28 mouse cellular contexts compared by ENCODE assay signal in genomic region chr2:34181600-34181999, GRCm38 (mm10).
DNase-seq lines count a peak whose midpoint lies in the region; ATAC-seq and TF ChIP-seq lines count a peak whose summit lies in the region.
"Had no signal": no experiment of that assay in that cellular context is flagged by ENCODE, and none has a peak within 500 bp of the region (broad histone marks: within the 10 kb centered on the region; RNA-seq: fewer than 3 reads in every experiment).

No protein-coding gene starts in this region.

- H3K4me1 ChIP-seq in hindbrain, embryonic 15.5 days (replicated peaks): peaks cover 18% of the 10 kb centered on the region
- H3K4me1 ChIP-seq in hindbrain, embryonic 10.5 days (replicated peaks): peaks cover 17% of the 10 kb centered on the region
- H3K4me1 ChIP-seq in midbrain, embryonic 14.5 days (ENCODE audit: control insufficient read depth, insufficient read depth, low read length): peaks cover 30% of the 10 kb centered on the region
- H3K4me1 ChIP-seq in midbrain, postnatal 0 days (ENCODE audit: insufficient read depth, low read length): 0 out of 2 replicates have a peak, but pooled peaks cover 3% of the 10 kb centered on the region
- H3K4me1 ChIP-seq in midbrain, embryonic 16.5 days (ENCODE audit: control insufficient read depth, insufficient read depth, low read length): peaks cover 21% of the 10 kb centered on the region
- H3K4me1 ChIP-seq in neural tube, embryonic 15.5 days: peaks cover 23% of the 10 kb centered on the region; the same call in 1 of the 2 replicates
- H3K4me1 ChIP-seq: embryonic facial prominence, embryonic 13.5 days; heart, embryonic 12.5 days; heart, embryonic 15.5 days had no signal

- TF ChIP-seq CTCF in midbrain, postnatal 0 days (IDR thresholded peaks at IDR 0.05): no peak

- no peak overlapping the region for H3K9ac ChIP-seq in hindbrain, embryonic 15.5 days
- no peak overlapping the region for H3K9ac ChIP-seq in midbrain, embryonic 14.5 days (replicated peaks; ENCODE audit: low read length)
- H3K9ac ChIP-seq in midbrain, postnatal 0 days (replicated peaks; ENCODE audit: low read length, poor library complexity, severe bottlenecking): no peak overlapping the region
- no peak overlapping the region for H3K9ac ChIP-seq in midbrain, embryonic 16.5 days (ENCODE audit: low read depth, low read length)
- H3K9ac ChIP-seq in neural tube, embryonic 15.5 days (replicated peaks): no peak overlapping the region
- H3K9ac ChIP-seq: embryonic facial prominence, embryonic 13.5 days; forebrain, embryonic 12.5 days; forebrain, embryonic 15.5 days; heart, embryonic 12.5 days; heart, embryonic 15.5 days had no signal

- 0 out of 2 replicates have a peak, but pooled peaks have one; percentile 9 for ATAC-seq in hindbrain, embryonic 15.5 days (ENCODE audit: low FRiP score, low read depth)
- ATAC-seq in midbrain, embryonic 14.5 days (ENCODE audit: low FRiP score, low TSS enrichment): no peak
- ATAC-seq in midbrain, postnatal 0 days (ENCODE audit: low FRiP score): no peak
- ATAC-seq in midbrain, embryonic 16.5 days: peak; percentile 36; the same call in 1 of the 2 replicates
- peak; percentile 71 for ATAC-seq in neural tube, embryonic 15.5 days (ENCODE audit: low FRiP score)
- ATAC-seq: CD4-positive, CD25-positive, alpha-beta regulatory T cell, adult 4 months; forebrain, embryonic 15.5 days; hindbrain, postnatal 0 days; inflammation-experienced regulatory T-cells, adult 6 months had no signal

- H3K4me3 ChIP-seq in hindbrain, embryonic 15.5 days: no peak overlapping the region
- H3K4me3 ChIP-seq in hindbrain, embryonic 10.5 days: no peak overlapping the region
- H3K4me3 ChIP-seq in midbrain, embryonic 14.5 days (replicated peaks; ENCODE audit: low read depth, low read length): no peak overlapping the region
- no peak overlapping the region for H3K4me3 ChIP-seq in midbrain, postnatal 0 days (ENCODE audit: low read depth, low read length)
- no peak overlapping the region for H3K4me3 ChIP-seq in midbrain, embryonic 16.5 days (ENCODE audit: low read depth, low read length)
- no peak overlapping the region for H3K4me3 ChIP-seq in neural tube, embryonic 15.5 days (replicated peaks)
- H3K4me3 ChIP-seq: embryonic facial prominence, embryonic 10.5 days; embryonic facial prominence, embryonic 13.5 days; erythroblast, embryonic 14.5 days; forebrain, embryonic 12.5 days; forebrain, embryonic 15.5 days; heart, embryonic 12.5 days; heart, embryonic 15.5 days had no signal

- no peak overlapping the region for H3K27ac ChIP-seq in hindbrain, embryonic 15.5 days (replicated peaks)
- H3K27ac ChIP-seq in hindbrain, embryonic 10.5 days: no peak overlapping the region
- H3K27ac ChIP-seq in midbrain, embryonic 14.5 days (replicated peaks; ENCODE audit: low read depth, low read length): peak overlapping the region; percentile 72; the same call in 1 of the 2 replicates
- no peak overlapping the region for H3K27ac ChIP-seq in midbrain, postnatal 0 days (ENCODE audit: low read depth, low read length)
- H3K27ac ChIP-seq in midbrain, embryonic 16.5 days (ENCODE audit: low read length): no peak overlapping the region
- H3K27ac ChIP-seq in neural tube, embryonic 15.5 days (replicated peaks): no peak overlapping the region
- H3K27ac ChIP-seq: embryonic facial prominence, embryonic 10.5 days; embryonic facial prominence, embryonic 13.5 days; forebrain, embryonic 12.5 days; forebrain, embryonic 15.5 days; heart, embryonic 15.5 days; hindbrain, postnatal 0 days had no signal

- no peaks in the 10 kb centered on the region for H3K36me3 ChIP-seq in hindbrain, embryonic 15.5 days
- H3K36me3 ChIP-seq in hindbrain, embryonic 10.5 days: peaks cover 50% of the 10 kb centered on the region
- H3K36me3 ChIP-seq in midbrain, embryonic 14.5 days (ENCODE audit: control insufficient read depth, insufficient read depth, low read length): peaks cover 17% of the 10 kb centered on the region
- H3K36me3 ChIP-seq in midbrain, postnatal 0 days (ENCODE audit: insufficient read depth, low read length): no peaks in the 10 kb centered on the region; the same call in 1 of the 2 replicates
- H3K36me3 ChIP-seq in midbrain, embryonic 16.5 days (ENCODE audit: control insufficient read depth, insufficient read depth, low read length): no peaks in the 10 kb centered on the region
- H3K36me3 ChIP-seq in neural tube, embryonic 15.5 days: no peaks in the 10 kb centered on the region
- H3K36me3 ChIP-seq: forebrain, embryonic 15.5 days; heart, embryonic 15.5 days had no signal

- no peaks in the 10 kb centered on the region for H3K9me3 ChIP-seq in hindbrain, embryonic 15.5 days
- no peaks in the 10 kb centered on the region for H3K9me3 ChIP-seq in hindbrain, embryonic 10.5 days
- no peaks in the 10 kb centered on the region for H3K9me3 ChIP-seq in midbrain, embryonic 14.5 days (ENCODE audit: control insufficient read depth, low read length)
- H3K9me3 ChIP-seq in midbrain, postnatal 0 days (ENCODE audit: low read length): no peaks in the 10 kb centered on the region
- H3K9me3 ChIP-seq in midbrain, embryonic 16.5 days (replicated peaks; ENCODE audit: control insufficient read depth, low read length, poor library complexity, severe bottlenecking): no peaks in the 10 kb centered on the region
- H3K9me3 ChIP-seq in neural tube, embryonic 15.5 days (replicated peaks): no peaks in the 10 kb centered on the region
- H3K9me3 ChIP-seq: embryonic facial prominence, embryonic 10.5 days; embryonic facial prominence, embryonic 13.5 days; forebrain, embryonic 12.5 days; forebrain, embryonic 15.5 days; heart, embryonic 12.5 days; heart, embryonic 15.5 days had no signal

- DNase-seq in hindbrain, embryonic 10.5 days (ENCODE audit: low spot score): no peak
- no peak for DNase-seq in midbrain, embryonic 14.5 days
- no peak for DNase-seq in midbrain, postnatal 0 days (ENCODE audit: low spot score)
- no peak for DNase-seq in cerebellum, postnatal 14 days
- DNase-seq: adrenal gland, adult 2 months; adrenal gland, postnatal 14 days; cerebellum, adult 11 months; cerebellum, adult 2 months; cerebellum, adult 9-11 months; cerebellum, postnatal 36 days; embryo, embryonic 11 days; gastrocnemius, postnatal 10 days; gastrocnemius, postnatal 36 days; heart, postnatal 10 days; heart, postnatal 36 days had no signal

- WGBS in hindbrain, embryonic 15.5 days: 60% methylated on average over 1 of the region's 1 CpGs
- WGBS in hindbrain, embryonic 10.5 days: 87% methylated on average over 1 of the region's 1 CpGs
- WGBS in midbrain, embryonic 14.5 days: 25% methylated on average over 1 of the region's 1 CpGs
- WGBS in midbrain, postnatal 0 days: 34% methylated on average over 1 of the region's 1 CpGs
- 21% methylated on average over 1 of the region's 1 CpGs for WGBS in midbrain, embryonic 16.5 days
- 50% methylated on average over 1 of the region's 1 CpGs for WGBS in neural tube, embryonic 15.5 days

- no peaks in the 10 kb centered on the region for H3K27me3 ChIP-seq in hindbrain, embryonic 15.5 days
- H3K27me3 ChIP-seq in hindbrain, embryonic 10.5 days (ENCODE audit: insufficient read depth, poor library complexity, severe bottlenecking): no peaks in the 10 kb centered on the region
- H3K27me3 ChIP-seq in midbrain, embryonic 14.5 days (ENCODE audit: control insufficient read depth, insufficient read depth, low read length): no peaks in the 10 kb centered on the region
- no peaks in the 10 kb centered on the region for H3K27me3 ChIP-seq in midbrain, postnatal 0 days (ENCODE audit: insufficient read depth, low read length)
- H3K27me3 ChIP-seq in midbrain, embryonic 16.5 days (ENCODE audit: control insufficient read depth, insufficient read depth, low read depth, low read length): no peaks in the 10 kb centered on the region
- H3K27me3 ChIP-seq in neural tube, embryonic 15.5 days (replicated peaks): no peaks in the 10 kb centered on the region
- H3K27me3 ChIP-seq: embryonic facial prominence, embryonic 13.5 days; forebrain, embryonic 15.5 days; heart, embryonic 12.5 days; heart, embryonic 15.5 days had no signal

- no peak overlapping the region for H3K4me2 ChIP-seq in hindbrain, embryonic 15.5 days
- H3K4me2 ChIP-seq in midbrain, embryonic 14.5 days (ENCODE audit: low read length): no peak overlapping the region
- no peak overlapping the region for H3K4me2 ChIP-seq in midbrain, postnatal 0 days (ENCODE audit: low read depth, low read length, poor library complexity, severe bottlenecking)
- H3K4me2 ChIP-seq in midbrain, embryonic 16.5 days (ENCODE audit: low read length): no peak overlapping the region
- H3K4me2 ChIP-seq in neural tube, embryonic 15.5 days: no peak overlapping the region
- H3K4me2 ChIP-seq: embryonic facial prominence, embryonic 13.5 days; forebrain, embryonic 12.5 days; forebrain, embryonic 15.5 days; heart, embryonic 12.5 days; heart, embryonic 15.5 days had no signal

Comparison
In these comparisons a context has a peak if more than half of its experiments do, and no peak if none do; other contexts are left out.
1. ATAC-seq: peak in hindbrain, embryonic 15.5 days (single experiment), midbrain, embryonic 16.5 days (single experiment) and neural tube, embryonic 15.5 days (single experiment); none in midbrain, embryonic 14.5 days (single experiment) and midbrain, postnatal 0 days (single experiment).